Mouse (Mus musculus): ENCODE measurements around the gene Slirp. TPM values are rescaled to one million over a fixed set of nuclear protein-coding genes. Genes with fewer than 3 reads are reported as not detected.

Slirp gene
- polyA plus RNA-seq, 1 experiment = 65.2 TPM

GRCm38 (mm10) chr12:87413179-87413790 lies 30.4 kb upstream of the Slirp start:
- TF ChIP-seq POLR2A (IDR thresholded peaks at IDR 0.05; ENCODE audit: borderline replicate concordance, extremely low read depth, insufficient read depth, insufficient read length, poor library complexity, severe bottlenecking) = no peak
- peak; percentile 96 for TF ChIP-seq CTCF (IDR thresholded peaks at IDR 0.05; ENCODE audit: borderline replicate concordance, extremely low read depth, insufficient read depth, insufficient read length)

GRCm38 (mm10) chr12:87415358-87415757 lies 28.3 kb upstream of the Slirp start:
- no peak for TF ChIP-seq POLR2A (IDR thresholded peaks at IDR 0.05; ENCODE audit: borderline replicate concordance, extremely low read depth, insufficient read depth, insufficient read length, poor library complexity, severe bottlenecking)
- TF ChIP-seq CTCF (IDR thresholded peaks at IDR 0.05; ENCODE audit: borderline replicate concordance, extremely low read depth, insufficient read depth, insufficient read length) = no peak
- DNase-seq (ENCODE audit: low read depth) = no peak

More at GRCm38 (mm10) chr12:87413179-87413790, 30.4 kb upstream of the Slirp start:
- peak; percentile 75 for DNase-seq (ENCODE audit: low read depth)

GRCm38 (mm10) chr12:87416690-87417089 lies 27.0 kb upstream of the Slirp start:
- peak; percentile 68 for DNase-seq (ENCODE audit: low read depth)
- no peak for TF ChIP-seq POLR2A (IDR thresholded peaks at IDR 0.05; ENCODE audit: borderline replicate concordance, extremely low read depth, insufficient read depth, insufficient read length, poor library complexity, severe bottlenecking)
- TF ChIP-seq CTCF (IDR thresholded peaks at IDR 0.05; ENCODE audit: borderline replicate concordance, extremely low read depth, insufficient read depth, insufficient read length) = peak; percentile 65; the same call in 1 of the 2 replicates

- no peak for TF ChIP-seq POLR2A (IDR thresholded peaks at IDR 0.05; ENCODE audit: borderline replicate concordance, extremely low read depth, insufficient read depth, insufficient read length, poor library complexity, severe bottlenecking)
- no peak for TF ChIP-seq CTCF (IDR thresholded peaks at IDR 0.05; ENCODE audit: borderline replicate concordance, extremely low read depth, insufficient read depth, insufficient read length)
- peak; percentile 93 for DNase-seq (ENCODE audit: low read depth)
Observed at GRCm38 (mm10) chr12:87418921-87419320, 24.8 kb upstream of the Slirp start.

GRCm38 (mm10) chr12:87419974-87420485 lies 23.7 kb upstream of the Slirp start:
- DNase-seq (ENCODE audit: low read depth) = no peak
- no peak for TF ChIP-seq CTCF (IDR thresholded peaks at IDR 0.05; ENCODE audit: borderline replicate concordance, extremely low read depth, insufficient read depth, insufficient read length)
- no peak for TF ChIP-seq POLR2A (IDR thresholded peaks at IDR 0.05; ENCODE audit: borderline replicate concordance, extremely low read depth, insufficient read depth, insufficient read length, poor library complexity, severe bottlenecking)

GRCm38 (mm10) chr12:87421708-87422507 lies 21.8 kb upstream of the Slirp start:
- peak; percentile 20 for DNase-seq (ENCODE audit: low read depth)
- TF ChIP-seq CTCF (IDR thresholded peaks at IDR 0.05; ENCODE audit: borderline replicate concordance, extremely low read depth, insufficient read depth, insufficient read length) (no peak), POLR2A (IDR thresholded peaks at IDR 0.05; ENCODE audit: borderline replicate concordance, extremely low read depth, insufficient read depth, insufficient read length, poor library complexity, severe bottlenecking) (no peak)

GRCm38 (mm10) chr12:87423700-87424099 lies 20.0 kb upstream of the Slirp start:
- TF ChIP-seq POLR2A (IDR thresholded peaks at IDR 0.05; ENCODE audit: borderline replicate concordance, extremely low read depth, insufficient read depth, insufficient read length, poor library complexity, severe bottlenecking) = no peak
- no peak for TF ChIP-seq CTCF (IDR thresholded peaks at IDR 0.05; ENCODE audit: borderline replicate concordance, extremely low read depth, insufficient read depth, insufficient read length)

GRCm38 (mm10) chr12:87424516-87424915 lies 19.2 kb upstream of the Slirp start:
- TF ChIP-seq CTCF (IDR thresholded peaks at IDR 0.05; ENCODE audit: borderline replicate concordance, extremely low read depth, insufficient read depth, insufficient read length) = no peak
- no peak for TF ChIP-seq POLR2A (IDR thresholded peaks at IDR 0.05; ENCODE audit: borderline replicate concordance, extremely low read depth, insufficient read depth, insufficient read length, poor library complexity, severe bottlenecking)
- DNase-seq (ENCODE audit: low read depth) = peak; percentile 14

More at GRCm38 (mm10) chr12:87423700-87424099, 20.0 kb upstream of the Slirp start:
- DNase-seq (ENCODE audit: low read depth) = no peak

- DNase-seq (ENCODE audit: low read depth) = no peak
- no peak for TF ChIP-seq POLR2A (IDR thresholded peaks at IDR 0.05; ENCODE audit: borderline replicate concordance, extremely low read depth, insufficient read depth, insufficient read length, poor library complexity, severe bottlenecking)
- TF ChIP-seq CTCF (IDR thresholded peaks at IDR 0.05; ENCODE audit: borderline replicate concordance, extremely low read depth, insufficient read depth, insufficient read length) = no peak
Observed at GRCm38 (mm10) chr12:87426354-87427031, 17.2 kb upstream of the Slirp start.

- TF ChIP-seq POLR2A (IDR thresholded peaks at IDR 0.05; ENCODE audit: borderline replicate concordance, extremely low read depth, insufficient read depth, insufficient read length, poor library complexity, severe bottlenecking) = no peak
- no peak for TF ChIP-seq CTCF (IDR thresholded peaks at IDR 0.05; ENCODE audit: borderline replicate concordance, extremely low read depth, insufficient read depth, insufficient read length)
- no peak for DNase-seq (ENCODE audit: low read depth)
Observed at GRCm38 (mm10) chr12:87428295-87428694, 15.4 kb upstream of the Slirp start.

GRCm38 (mm10) chr12:87428885-87429284 lies 14.8 kb upstream of the Slirp start:
- no peak for TF ChIP-seq POLR2A (IDR thresholded peaks at IDR 0.05; ENCODE audit: borderline replicate concordance, extremely low read depth, insufficient read depth, insufficient read length, poor library complexity, severe bottlenecking)
- TF ChIP-seq CTCF (IDR thresholded peaks at IDR 0.05; ENCODE audit: borderline replicate concordance, extremely low read depth, insufficient read depth, insufficient read length) = no peak
- DNase-seq (ENCODE audit: low read depth) = no peak
